Mouse (Mus musculus) kidney, postnatal 0 days (tissue): ENCODE measurements around the gene Pou5f1. TPM values are rescaled to one million over a fixed set of nuclear protein-coding genes. Genes with fewer than 3 reads are reported as not detected.
"Not testable (repeated sequence)": the region's sequence is repeated elsewhere in the genome, so short reads cannot be mapped to it uniquely, and the experiment has no call there.

Experiments used
- ATAC-seq: fragments of 200-750 bp; cut with Nextera tagmentation; replicated peaks from 2 replicates; pipeline ENCODE4 v1.8.0; 2017; ENCODE audit warnings: low read depth, moderate number of reproducible peaks, moderate TSS enrichment, moderate library complexity; ENCODE audit not compliant: low FRiP score
- DNase-seq: peaks from one replicate; pipeline ENCODE4 v3.0.0-alpha.2; 2016; ENCODE audit warnings: low spot score
- H3K27ac ChIP-seq: fragments of 300-500 bp; sonication (generic); 2 replicates; pipeline ENCODE4 v1.5.1; 2014; ENCODE audit warnings: mild to moderate bottlenecking
- H3K27me3 ChIP-seq: fragments of 300-500 bp; sonication (generic); 2 replicates; pipeline ENCODE4 v1.6.1; 2014; ENCODE audit warnings: low read length, mixed read lengths; ENCODE audit not compliant: insufficient read depth
- H3K36me3 ChIP-seq: fragments of 300-500 bp; sonication (generic); 2 replicates; pipeline ENCODE4 v1.6.1; 2014; ENCODE audit warnings: low read length, mixed read lengths; ENCODE audit not compliant: insufficient read depth
- H3K4me1 ChIP-seq: fragments of 300-500 bp; sonication (generic); replicated peaks from 2 replicates; pipeline ENCODE4 v1.6.1; 2014; ENCODE audit warnings: antibody characterized with exemption, low read length, mixed read lengths; ENCODE audit not compliant: insufficient read depth
- H3K4me2 ChIP-seq: fragments of 300-500 bp; sonication (generic); 2 replicates; pipeline ENCODE4 v1.6.1; 2014; ENCODE audit warnings: mild to moderate bottlenecking, low read length, moderate library complexity, mixed read lengths
- H3K4me3 ChIP-seq: fragments of 300-500 bp; sonication (generic); replicated peaks from 2 replicates; pipeline ENCODE4 v1.5.1; 2014; ENCODE audit warnings: low read depth, low read length
- H3K9ac ChIP-seq: fragments of 300-500 bp; sonication (generic); 2 replicates; pipeline ENCODE4 v1.6.1; 2014; ENCODE audit warnings: low read depth, low read length
- H3K9me3 ChIP-seq: fragments of 300-500 bp; sonication (generic); replicated peaks from 2 replicates; pipeline ENCODE4 v1.6.1; 2016; ENCODE audit warnings: low read length, inconsistent platforms, mixed read lengths
- CTCF ChIP-seq: IDR thresholded peaks from 2 replicates; pipeline ENCODE4 v1.5.1; 2016; ENCODE audit warnings: antibody characterized with exemption, low read depth, mild to moderate bottlenecking, moderate library complexity
- WGBS: fragments of 180-500 bp; shearing (Covaris S2); extraction: QIAGEN DNeasy Blood & Tissue Kit; methylation state at CpG from one replicate; pipeline ENCODE4 v1.1.7; 2014; 5-methylcytosine and 5-hydroxymethylcytosine counted together
- polyA plus RNA-seq: library from polyadenylated mRNA; unstranded; fragments of >200 nt; fragmentation: Nextera tagmentation; extraction: Ambion mirVana; gene quantifications from 2 replicates; pipeline ENCODE4 v1.2.1, GENCODE M21; 2015

Pou5f1 gene
- polyA plus RNA-seq, 1 experiment from 2014 or later, result not detected

GRCm38 (mm10) chr17:35502762-35503161 lies 3.1 kb upstream of the Pou5f1 start:
- no peak overlapping the region for H3K4me3 ChIP-seq
- 66% methylated on average over 5 of the region's 5 CpGs for WGBS
- H3K27me3 ChIP-seq, result 0 out of 2 replicates have a peak, but pooled peaks cover 6% of the 10 kb centered on the region
- H3K4me1 ChIP-seq, result no peaks in the 10 kb centered on the region
- no peak overlapping the region for H3K9ac ChIP-seq
- H3K4me2 ChIP-seq, result no peak overlapping the region
- H3K9me3 ChIP-seq, result no peaks in the 10 kb centered on the region
- H3K36me3 ChIP-seq, result no peaks in the 10 kb centered on the region
- ATAC-seq, result no peak
- DNase-seq, result no peak
- no peak for TF ChIP-seq CTCF
- no peak overlapping the region for H3K27ac ChIP-seq

- DNase-seq (no peak), ATAC-seq (no peak)
- Histone ChIP-seq H3K27me3 (0 out of 2 replicates have a peak, but pooled peaks cover 6% of the 10 kb centered on the region), H3K36me3 (no peaks in the 10 kb centered on the region), H3K27ac (no peak overlapping the region), H3K9me3 (no peaks in the 10 kb centered on the region), H3K9ac (no peak overlapping the region), H3K4me1 (no peaks in the 10 kb centered on the region), H3K4me2 (no peak overlapping the region), H3K4me3 (no peak overlapping the region)
- WGBS, result 44% methylated on average over 5 of the region's 5 CpGs
- no peak for TF ChIP-seq CTCF
Observed at GRCm38 (mm10) chr17:35503849-35504248, 2.0 kb upstream of the Pou5f1 start.

GRCm38 (mm10) chr17:35504628-35505481 lies 963 bp upstream of the Pou5f1 start:
- TF ChIP-seq CTCF, result no peak
- Histone ChIP-seq H3K27me3 (0 out of 2 replicates have a peak, but pooled peaks cover 6% of the 10 kb centered on the region), H3K36me3 (no peaks in the 10 kb centered on the region), H3K4me1 (no peaks in the 10 kb centered on the region), H3K9ac (no peak overlapping the region), H3K4me2 (no peak overlapping the region), H3K4me3 (no peak overlapping the region), H3K27ac (no peak overlapping the region), H3K9me3 (no peaks in the 10 kb centered on the region)
- 37% methylated on average over 8 of the region's 8 CpGs for WGBS
- DNase-seq (no peak), ATAC-seq (no peak)

- 25% methylated on average over 10 of the region's 10 CpGs for WGBS
- no peak for TF ChIP-seq CTCF
Observed at GRCm38 (mm10) chr17:35506881-35507280, 1.1 kb downstream of the Pou5f1 start.

GRCm38 (mm10) chr17:35507556-35508260 lies 1.9 kb downstream of the Pou5f1 start:
- WGBS, result 32% methylated on average over 13 of the region's 13 CpGs
- ATAC-seq, result no peak

More at GRCm38 (mm10) chr17:35506881-35507280, 1.1 kb downstream of the Pou5f1 start:
- no peak for ATAC-seq
- Histone ChIP-seq H3K36me3 (no peaks in the 10 kb centered on the region), H3K27ac (no peak overlapping the region), H3K4me3 (no peak overlapping the region), H3K4me2 (no peak overlapping the region), H3K9me3 (no peaks in the 10 kb centered on the region), H3K4me1 (no peaks in the 10 kb centered on the region), H3K27me3 (0 out of 2 replicates have a peak, but pooled peaks cover 6% of the 10 kb centered on the region), H3K9ac (no peak overlapping the region)
- no peak for DNase-seq

GRCm38 (mm10) chr17:35508279-35508678 lies 2.5 kb downstream of the Pou5f1 start:
- not testable (repeated sequence) for H3K4me3 ChIP-seq, H3K4me1 ChIP-seq, H3K4me2 ChIP-seq, H3K36me3 ChIP-seq, H3K27me3 ChIP-seq, H3K27ac ChIP-seq, ATAC-seq, H3K9me3 ChIP-seq, DNase-seq, H3K9ac ChIP-seq
- peak; percentile 37 for TF ChIP-seq CTCF
- WGBS, result 73% methylated on average over 4 of the region's 5 CpGs

More at GRCm38 (mm10) chr17:35507556-35508260, 1.9 kb downstream of the Pou5f1 start:
- no peak overlapping the region for H3K4me3 ChIP-seq
- H3K36me3 ChIP-seq, result no peaks in the 10 kb centered on the region
- H3K4me2 ChIP-seq, result no peak overlapping the region
- H3K9me3 ChIP-seq, result no peaks in the 10 kb centered on the region
- no peak overlapping the region for H3K9ac ChIP-seq
- no peak overlapping the region for H3K27ac ChIP-seq
- no peak for DNase-seq
- no peak for TF ChIP-seq CTCF
- no peaks in the 10 kb centered on the region for H3K4me1 ChIP-seq
- 0 out of 2 replicates have a peak, but pooled peaks cover 6% of the 10 kb centered on the region for H3K27me3 ChIP-seq
